Mouse (Mus musculus): ENCODE measurements around the gene Bok. TPM values are rescaled to one million over a fixed set of nuclear protein-coding genes. Genes with fewer than 3 reads are reported as not detected.

The Bok gene
- polyA plus RNA-seq (2012; rRNA removed), result 2.7 and 3.5 TPM in 2 replicates

GRCm38 (mm10) chr1:93685401-93686244 lies at the start of gene Bok:
TSS of gene Bok (plus strand) at chr1:93685660.

GRCm38 (mm10) chr1:93658559-93658958 lies 26.9 kb upstream of the Bok start, which contains the start of gene Stk25:
TSS of gene Stk25 (minus strand) at chr1:93658659.

Other genes with a start within 250 kb of the Bok start
- 68.2 and 75.8 TPM in 2 replicates for gene Hdlbp, start 206.8 kb upstream of the Bok start, polyA plus RNA-seq (2012; rRNA removed)
- 1.7 and 2.3 TPM in 2 replicates for gene Farp2, start 173.6 kb upstream of the Bok start, polyA plus RNA-seq (2012; rRNA removed)
- 55.0 and 57.8 TPM in 2 replicates for gene Stk25, start 27.0 kb upstream of the Bok start, polyA plus RNA-seq (2012; rRNA removed)
- gene Atg4b, start 65.8 kb downstream of the Bok start, polyA plus RNA-seq (2012; rRNA removed), result 20.6 and 24.7 TPM in 2 replicates
- gene Thap4, start 69.2 kb downstream of the Bok start, polyA plus RNA-seq (2012; rRNA removed), result 9.9 and 10.5 TPM in 2 replicates
- gene Dtymk, start 116.3 kb downstream of the Bok start, polyA plus RNA-seq (2012; rRNA removed), result 74.8 and 75.7 TPM in 2 replicates
- gene Ing5, start 118.3 kb downstream of the Bok start, polyA plus RNA-seq (2012; rRNA removed), result 4.8 and 4.9 TPM in 2 replicates
- 7.7 and 7.8 TPM in 2 replicates for gene D2hgdh, start 139.2 kb downstream of the Bok start, polyA plus RNA-seq (2012; rRNA removed)
- gene Gal3st2, start 175.6 kb downstream of the Bok start, polyA plus RNA-seq (2012; rRNA removed), result 0.12 and 0.13 TPM in 2 replicates
- 0.02 TPM in 1 of 2 replicates, not detected in the other for gene Gal3st2b, start 232.7 kb downstream of the Bok start, polyA plus RNA-seq (2012; rRNA removed)